Mouse (Mus musculus) kidney, embryonic 14.5 days (tissue): ENCODE measurements at regions not wholly inside any gene's neighbourhood (a gene's known extent, or its start where the extent isn't known, plus 50 kb on each side); places are given as distances from the start of the nearest gene placed in this dataset.

Experiments
- ATAC-seq: fragments of 200-750 bp; cut with Nextera tagmentation; 2 replicates; pipeline ENCODE4 v1.8.0; 2017; ENCODE audit warnings: moderate number of reproducible peaks, mild to moderate bottlenecking, moderate TSS enrichment, moderate library complexity; ENCODE audit not compliant: low FRiP score, low TSS enrichment
- H3K27ac ChIP-seq: fragments of 300-500 bp; sonication (generic); 2 replicates; pipeline ENCODE4 v1.5.1; 2014; ENCODE audit warnings: low read depth, mild to moderate bottlenecking, low read length, moderate library complexity, mixed read lengths
- H3K27me3 ChIP-seq: fragments of 300-500 bp; sonication (generic); 2 replicates; pipeline ENCODE4 v1.6.1; 2014; ENCODE audit warnings: mild to moderate bottlenecking, low read length; ENCODE audit not compliant: control insufficient read depth, insufficient read depth
- H3K36me3 ChIP-seq: fragments of 300-500 bp; sonication (generic); 2 replicates; pipeline ENCODE4 v1.6.1; 2014; ENCODE audit warnings: low read length, mixed read lengths; ENCODE audit not compliant: control insufficient read depth, insufficient read depth
- H3K4me1 ChIP-seq: fragments of 300-500 bp; sonication (generic); 2 replicates; pipeline ENCODE4 v1.6.1; 2014; ENCODE audit warnings: low read length, mixed read lengths; ENCODE audit not compliant: control insufficient read depth, insufficient read depth
- H3K4me2 ChIP-seq: fragments of 300-500 bp; sonication (generic); replicated peaks from 2 replicates; pipeline ENCODE4 v1.6.1; 2014; ENCODE audit warnings: low read depth, mild to moderate bottlenecking, low read length
- H3K4me3 ChIP-seq: fragments of 300-500 bp; sonication (generic); 2 replicates; pipeline ENCODE4 v1.5.1; 2014; ENCODE audit warnings: mild to moderate bottlenecking, low read length
- H3K9ac ChIP-seq: fragments of 300-500 bp; sonication (generic); 2 replicates; pipeline ENCODE4 v1.6.1; 2014; ENCODE audit warnings: low read depth, mild to moderate bottlenecking, low read length, moderate library complexity
- H3K9me3 ChIP-seq: fragments of 300-500 bp; sonication (generic); 2 replicates; pipeline ENCODE4 v1.6.1; 2016; ENCODE audit warnings: low read length; ENCODE audit not compliant: control insufficient read depth
- WGBS: fragments of 180-500 bp; shearing (Covaris S2); extraction: QIAGEN DNeasy Blood & Tissue Kit; methylation state at CpG from one replicate; pipeline ENCODE4 v1.1.7; 2014; 5-methylcytosine and 5-hydroxymethylcytosine counted together

DNA sequence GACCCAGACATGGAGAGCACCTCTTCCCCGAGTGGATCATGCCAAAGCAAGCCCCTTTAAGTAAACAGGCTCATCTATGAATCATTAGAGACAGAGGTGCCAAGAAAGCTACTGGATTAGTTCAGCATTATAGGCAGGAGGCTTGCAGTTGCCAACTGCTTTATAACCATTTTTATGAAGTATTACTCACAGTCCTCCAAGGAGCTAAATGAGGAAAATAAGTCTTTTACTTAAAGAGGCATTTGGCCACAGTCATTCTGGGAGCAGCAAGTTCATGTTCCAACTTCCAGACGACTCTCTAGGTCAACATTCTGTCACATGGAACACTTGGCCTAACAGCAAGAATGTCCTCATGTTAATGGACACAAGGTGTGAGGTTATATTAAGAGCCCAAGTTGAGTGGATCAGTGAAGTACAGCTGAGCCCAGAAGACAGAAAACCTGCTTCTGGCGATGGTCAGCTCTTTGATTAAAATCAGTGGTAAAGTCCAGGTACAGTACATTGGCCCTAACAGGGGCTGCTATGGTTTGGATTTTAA, 160.0 kb upstream of the Jarid2 start:
- Histone ChIP-seq H3K9me3 (peaks cover 4% of the 10 kb centered on the region; the same call in 1 of the 2 replicates), H3K4me1 (no peaks in the 10 kb centered on the region; the same call in 1 of the 2 replicates), H3K27me3 (no peaks in the 10 kb centered on the region), H3K36me3 (no peaks in the 10 kb centered on the region), H3K4me2 (no peak overlapping the region), H3K27ac (no peak overlapping the region), H3K4me3 (no peak overlapping the region), H3K9ac (no peak overlapping the region)
- no peak for ATAC-seq
- 62% methylated on average over 3 of the region's 3 CpGs for WGBS

DNA sequence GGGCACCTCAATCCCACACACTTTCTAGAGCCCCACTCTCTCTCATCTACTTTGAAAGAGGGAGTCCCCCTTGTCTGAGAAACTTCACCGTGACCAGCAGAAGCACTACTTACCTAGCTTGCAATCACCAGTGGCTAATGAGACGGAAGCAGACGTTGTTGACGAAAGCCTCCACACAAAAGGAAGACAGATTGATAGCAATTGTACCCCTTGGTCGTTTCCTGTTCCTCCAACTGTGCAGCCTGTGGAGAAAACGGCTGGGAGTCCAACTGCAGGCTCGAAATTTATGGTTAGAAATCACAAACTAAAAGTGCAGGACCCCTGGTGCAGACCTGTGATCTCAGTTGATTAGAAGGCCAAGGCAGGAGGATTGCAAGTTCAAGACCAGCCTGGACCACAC, 155.8 kb upstream of the Jarid2 start:
- Histone ChIP-seq H3K4me2 (no peak overlapping the region), H3K4me3 (no peak overlapping the region), H3K4me1 (no peaks in the 10 kb centered on the region; the same call in 1 of the 2 replicates), H3K27me3 (no peaks in the 10 kb centered on the region), H3K27ac (0 out of 2 replicates have a peak overlapping the region, but pooled peaks have one; percentile 14), H3K9ac (no peak overlapping the region), H3K9me3 (peaks cover 4% of the 10 kb centered on the region; the same call in 1 of the 2 replicates), H3K36me3 (no peaks in the 10 kb centered on the region)
- ATAC-seq: no peak
- WGBS: 9% methylated on average over 7 of the region's 7 CpGs

GRCm38 (mm10) chr13:44579215-44579614, 150.1 kb upstream of the Jarid2 start:
- Histone ChIP-seq H3K27me3 (no peaks in the 10 kb centered on the region), H3K4me3 (no peak overlapping the region), H3K9ac (no peak overlapping the region), H3K4me1 (peaks cover 10% of the 10 kb centered on the region), H3K36me3 (no peaks in the 10 kb centered on the region), H3K4me2 (no peak overlapping the region), H3K27ac (no peak overlapping the region), H3K9me3 (peaks cover 4% of the 10 kb centered on the region)
- ATAC-seq: no peak
- WGBS: 93% methylated on average over 5 of the region's 5 CpGs

DNA sequence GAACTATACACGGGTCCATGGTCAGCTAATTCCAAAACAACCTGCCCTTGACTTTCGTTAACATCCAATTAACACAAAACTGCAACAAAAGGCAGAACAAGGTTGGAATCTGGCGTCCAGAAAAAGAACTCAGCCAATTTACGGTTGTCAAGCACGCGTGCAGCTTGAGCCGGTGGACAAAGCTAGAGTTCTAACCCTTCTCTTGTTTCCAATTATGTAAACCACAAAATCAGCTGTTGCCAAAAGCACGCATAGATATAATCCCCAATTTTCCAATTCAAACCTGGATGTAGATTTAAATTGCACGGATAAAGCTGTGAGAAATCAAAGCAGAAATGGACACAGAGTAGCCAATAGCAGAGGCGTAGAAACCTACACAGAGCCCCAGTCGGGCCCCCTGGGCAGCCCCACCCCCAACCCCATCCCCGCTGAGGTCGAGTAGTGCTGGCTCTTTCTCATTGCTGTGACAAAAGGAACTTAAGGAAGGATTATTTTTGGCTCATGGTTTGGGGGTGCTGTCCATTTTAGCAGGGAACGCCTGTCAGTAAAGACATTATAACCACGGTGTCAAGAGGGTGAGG, 149.0 kb upstream of the Jarid2 start:
- no peak overlapping the region for H3K4me2 ChIP-seq
- H3K36me3 ChIP-seq: no peaks in the 10 kb centered on the region
- peaks cover 4% of the 10 kb centered on the region for H3K9me3 ChIP-seq
- H3K27ac ChIP-seq: no peak overlapping the region
- H3K9ac ChIP-seq: no peak overlapping the region
- WGBS: 55% methylated on average over 15 of the region's 15 CpGs
- H3K4me1 ChIP-seq: peaks cover 10% of the 10 kb centered on the region
- no peak for ATAC-seq
- no peak overlapping the region for H3K4me3 ChIP-seq
- H3K27me3 ChIP-seq: no peaks in the 10 kb centered on the region

GRCm38 (mm10) chr13:44580767-44581166, 148.5 kb upstream of the Jarid2 start:
- no peaks in the 10 kb centered on the region for H3K27me3 ChIP-seq
- H3K4me3 ChIP-seq: no peak overlapping the region
- H3K4me2 ChIP-seq: no peak overlapping the region
- H3K4me1 ChIP-seq: peaks cover 10% of the 10 kb centered on the region
- H3K9me3 ChIP-seq: peaks cover 4% of the 10 kb centered on the region
- H3K36me3 ChIP-seq: no peaks in the 10 kb centered on the region
- 47% methylated on average over 9 of the region's 9 CpGs for whole genome bisulfite sequencing
- ATAC-seq: no peak
- no peak overlapping the region for H3K9ac ChIP-seq
- H3K27ac ChIP-seq: no peak overlapping the region

DNA sequence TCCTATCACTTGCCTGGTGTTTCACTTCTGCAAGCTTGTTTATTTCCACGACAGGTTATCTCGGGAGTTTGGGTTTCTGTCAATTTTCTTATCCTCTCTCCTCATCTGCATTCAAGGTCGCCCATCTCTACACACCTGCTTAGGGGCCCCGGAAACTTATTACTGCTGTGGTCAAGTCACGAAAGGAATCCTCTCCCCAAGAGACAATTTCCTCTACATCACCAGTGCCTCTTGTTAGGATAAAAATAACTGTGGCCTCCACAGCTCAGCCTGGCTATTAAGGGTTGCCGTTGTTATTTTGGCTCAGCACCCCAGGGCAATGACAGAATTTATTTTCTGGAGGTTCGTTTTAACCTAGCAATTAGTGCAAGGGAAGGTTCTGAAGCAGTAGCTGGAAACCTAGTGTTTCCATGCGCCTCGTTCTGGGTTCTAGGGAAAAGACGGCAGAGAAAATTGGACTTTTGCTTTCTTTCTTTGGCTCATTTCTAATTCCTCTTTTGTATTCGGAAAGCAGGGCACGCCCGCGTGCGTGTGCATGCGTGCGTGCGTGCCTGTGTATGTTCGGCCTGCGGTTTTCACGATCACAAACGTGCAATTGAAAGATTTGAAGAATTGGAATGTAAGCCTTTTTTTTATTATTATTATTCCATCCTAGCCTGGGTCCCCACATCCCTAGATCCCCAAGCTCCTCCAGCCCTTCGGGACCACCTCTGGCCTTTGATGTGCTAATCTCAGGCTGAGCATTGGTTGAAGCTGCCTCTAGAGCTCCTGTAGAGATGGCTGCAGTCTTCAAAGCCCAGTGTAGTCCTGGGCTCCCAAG, 147.1 kb upstream of the Jarid2 start:
- no peak overlapping the region for H3K27ac ChIP-seq
- H3K27me3 ChIP-seq: no peaks in the 10 kb centered on the region
- no peaks in the 10 kb centered on the region for H3K36me3 ChIP-seq
- no peak for ATAC-seq
- H3K9ac ChIP-seq: no peak overlapping the region
- 0 out of 2 replicates have a peak overlapping the region, but pooled peaks have one; percentile 5 for H3K4me2 ChIP-seq
- peaks cover 10% of the 10 kb centered on the region for H3K4me1 ChIP-seq
- no peak overlapping the region for H3K4me3 ChIP-seq
- peaks cover 4% of the 10 kb centered on the region for H3K9me3 ChIP-seq
- 37% methylated on average over 23 of the region's 23 CpGs for WGBS

GRCm38 (mm10) chr13:44582767-44583085, 146.5 kb upstream of the Jarid2 start:
- Histone ChIP-seq H3K4me2 (no peak overlapping the region), H3K4me3 (no peak overlapping the region), H3K9ac (no peak overlapping the region), H3K4me1 (peaks cover 10% of the 10 kb centered on the region), H3K27ac (no peak overlapping the region), H3K27me3 (no peaks in the 10 kb centered on the region), H3K9me3 (peaks cover 4% of the 10 kb centered on the region), H3K36me3 (no peaks in the 10 kb centered on the region)
- 39% methylated on average over 2 of the region's 2 CpGs for WGBS
- ATAC-seq: no peak

DNA sequence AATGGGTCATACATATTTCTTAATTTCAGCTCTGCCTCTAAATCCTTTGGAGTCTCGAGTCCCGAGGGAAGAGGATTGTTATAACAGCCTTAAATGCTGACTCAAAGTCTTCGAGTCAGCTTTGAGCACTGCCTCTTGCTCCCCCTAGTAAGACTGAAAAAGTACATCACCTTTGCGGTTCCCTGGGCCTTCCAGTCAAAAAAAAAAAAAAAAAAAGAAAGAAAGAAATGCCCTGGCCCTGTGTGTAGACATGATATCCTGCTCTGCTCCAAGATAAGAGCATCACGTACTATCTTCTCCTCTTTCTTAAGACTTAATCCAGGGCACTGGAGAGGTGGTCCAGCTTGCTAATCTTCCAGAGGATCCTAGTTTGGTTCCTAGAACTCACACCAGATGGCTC, 145.7 kb upstream of the Jarid2 start:
- peaks cover 10% of the 10 kb centered on the region for H3K4me1 ChIP-seq

DNA sequence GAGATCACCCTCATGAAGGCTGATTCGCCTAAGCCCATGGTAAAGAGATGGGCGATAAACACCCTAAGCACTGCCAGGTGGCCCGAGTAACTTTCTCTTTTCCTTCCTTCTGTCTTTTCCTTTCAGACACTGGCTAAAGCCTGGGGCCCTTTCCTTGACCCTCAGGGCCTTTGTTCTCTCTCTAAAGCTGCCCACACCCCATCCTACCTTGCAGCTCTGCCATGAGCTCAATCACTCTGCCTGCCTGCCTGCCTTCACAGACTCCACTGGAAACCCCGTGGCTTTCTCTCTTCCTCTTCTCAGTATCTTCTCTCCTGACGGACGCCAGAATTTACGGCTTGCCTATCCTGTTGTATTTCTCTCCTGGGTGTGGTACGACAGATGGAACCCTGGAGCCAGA, 145.1 kb upstream of the Jarid2 start:
- Histone ChIP-seq H3K4me1 (peaks cover 10% of the 10 kb centered on the region), H3K36me3 (no peaks in the 10 kb centered on the region), H3K4me3 (no peak overlapping the region), H3K27me3 (no peaks in the 10 kb centered on the region), H3K9ac (no peak overlapping the region), H3K27ac (no peak overlapping the region), H3K4me2 (no peak overlapping the region), H3K9me3 (peaks cover 2% of the 10 kb centered on the region)
- no peak for ATAC-seq
- 47% methylated on average over 8 of the region's 8 CpGs for WGBS

More for the DNA sequence above, 145.7 kb upstream of the Jarid2 start:
- WGBS: 74% methylated on average over 5 of the region's 5 CpGs
- Histone ChIP-seq H3K4me3 (no peak overlapping the region), H3K9ac (no peak overlapping the region), H3K9me3 (peaks cover 4% of the 10 kb centered on the region), H3K27me3 (no peaks in the 10 kb centered on the region), H3K4me2 (no peak overlapping the region), H3K36me3 (no peaks in the 10 kb centered on the region), H3K27ac (no peak overlapping the region)
- no peak for ATAC-seq
